Mouse (Mus musculus): ENCODE measurements around the gene Slc22a6. TPM values are rescaled to one million over a fixed set of nuclear protein-coding genes. Genes with fewer than 3 reads are reported as not detected.

Slc22a6 gene
- total and polyA plus RNA-seq, 3 experiments, result not detected

Other genes with a start within 250 kb of the Slc22a6 start
- under 1 TPM in 1 of 2 experiments, not detected in 1; 0.20 TPM for gene Slc22a30, start 212.9 kb upstream of the Slc22a6 start, total RNA-seq (2021)
- 0.04 TPM in 1 of 2 replicates, not detected in the other for gene Slc22a30, start 212.9 kb upstream of the Slc22a6 start, polyA plus RNA-seq (2012; rRNA removed)
- gene Slc22a8, start 26.8 kb upstream of the Slc22a6 start, total RNA-seq (2021), result under 1 TPM; 0.17 to 0.31 TPM
- 0.27 and 0.34 TPM in 2 replicates for gene Slc22a8, start 26.8 kb upstream of the Slc22a6 start, polyA plus RNA-seq (2012; rRNA removed)
- 1 to 10 TPM in 1 of 2 experiments, under 1 TPM in 1; 0.86 to 1.9 TPM for gene Chrm1, start 45.8 kb downstream of the Slc22a6 start, total RNA-seq (2021)
- 1.1 and 1.5 TPM in 2 replicates for gene Chrm1, start 45.8 kb downstream of the Slc22a6 start, polyA plus RNA-seq (2012; rRNA removed)
- 100 to 1,000 TPM; 202 to 548 TPM for gene Slc3a2, start 105.3 kb downstream of the Slc22a6 start, total RNA-seq (2021)
- gene Slc3a2, start 105.3 kb downstream of the Slc22a6 start, polyA plus RNA-seq (2012; rRNA removed), result 162 and 192 TPM in 2 replicates
- 10 to 100 TPM; 54.3 to 77.1 TPM for gene Wdr74, start 117.8 kb downstream of the Slc22a6 start, total RNA-seq (2021)
- 23.4 and 24.0 TPM in 2 replicates for gene Wdr74, start 117.8 kb downstream of the Slc22a6 start, polyA plus RNA-seq (2012; rRNA removed)
- under 1 TPM; 0.79 to 0.84 TPM for gene 1700092M07Rik, start 122.7 kb downstream of the Slc22a6 start, total RNA-seq (2021)
- not detected in 2 replicates for gene 1700092M07Rik, start 122.7 kb downstream of the Slc22a6 start, polyA plus RNA-seq (2012; rRNA removed)
- gene Stx5a, start 123.4 kb downstream of the Slc22a6 start, total RNA-seq (2021), result 10 to 100 TPM; 80.4 to 95.4 TPM
- gene Stx5a, start 123.4 kb downstream of the Slc22a6 start, polyA plus RNA-seq (2012; rRNA removed), result 67.1 and 73.5 TPM in 2 replicates
- 100 to 1,000 TPM; 102 to 165 TPM for gene Nxf1, start 139.0 kb downstream of the Slc22a6 start, total RNA-seq (2021)
- gene Nxf1, start 139.0 kb downstream of the Slc22a6 start, polyA plus RNA-seq (2012; rRNA removed), result 43.4 and 48.0 TPM in 2 replicates
- 100 to 1,000 TPM; 114 to 134 TPM for gene Tmem223, start 153.0 kb downstream of the Slc22a6 start, total RNA-seq (2021)
- gene Tmem223, start 153.0 kb downstream of the Slc22a6 start, polyA plus RNA-seq (2012; rRNA removed), result 352 and 381 TPM in 2 replicates
- gene Tmem179b, start 156.4 kb downstream of the Slc22a6 start, total RNA-seq (2021), result 10 to 100 TPM; 60.9 to 62.7 TPM
- gene Tmem179b, start 156.4 kb downstream of the Slc22a6 start, polyA plus RNA-seq (2012; rRNA removed), result 163 and 218 TPM in 2 replicates
- gene Taf6l, start 168.4 kb downstream of the Slc22a6 start, total RNA-seq (2021), result 10 to 100 TPM; 11.9 to 17.2 TPM
- gene Taf6l, start 168.4 kb downstream of the Slc22a6 start, polyA plus RNA-seq (2012; rRNA removed), result 22.4 and 25.1 TPM in 2 replicates
- gene Polr2g, start 180.5 kb downstream of the Slc22a6 start, total RNA-seq (2021), result 100 to 1,000 TPM in 1 of 2 experiments, 10 to 100 TPM in 1; 71.9 to 103 TPM
- gene Polr2g, start 180.5 kb downstream of the Slc22a6 start, polyA plus RNA-seq (2012; rRNA removed), result 24.0 and 25.9 TPM in 2 replicates
- gene Zbtb3, start 184.5 kb downstream of the Slc22a6 start, total RNA-seq (2021), result 1 to 10 TPM; 2.1 to 3.4 TPM
- gene Zbtb3, start 184.5 kb downstream of the Slc22a6 start, polyA plus RNA-seq (2012; rRNA removed), result 1.9 and 2.4 TPM in 2 replicates
- gene Ttc9c, start 201.3 kb downstream of the Slc22a6 start, total RNA-seq (2021), result 10 to 100 TPM; 28.8 to 39.3 TPM
- gene Ttc9c, start 201.3 kb downstream of the Slc22a6 start, polyA plus RNA-seq (2012; rRNA removed), result 5.4 and 7.0 TPM in 2 replicates
- gene Hnrnpul2, start 202.0 kb downstream of the Slc22a6 start, total RNA-seq (2021), result 10 to 100 TPM; 56.3 to 57.4 TPM
- 8.4 and 10.0 TPM in 2 replicates for gene Hnrnpul2, start 202.0 kb downstream of the Slc22a6 start, polyA plus RNA-seq (2012; rRNA removed)
- 10 to 100 TPM in 1 of 2 experiments, not detected in 1; 11.6 TPM for gene AC129217.1, start 211.7 kb downstream of the Slc22a6 start, total RNA-seq (2021)
- not detected in 2 replicates for gene AC129217.1, start 211.7 kb downstream of the Slc22a6 start, polyA plus RNA-seq (2012; rRNA removed)
- gene Bscl2, start 219.4 kb downstream of the Slc22a6 start, total RNA-seq (2021), result 100 to 1,000 TPM; 178 to 191 TPM
- gene Bscl2, start 219.4 kb downstream of the Slc22a6 start, polyA plus RNA-seq (2012; rRNA removed), result 373 and 386 TPM in 2 replicates
- 1 to 10 TPM; 5.7 to 7.0 TPM for gene Gng3, start 221.2 kb downstream of the Slc22a6 start, total RNA-seq (2021)
- gene Gng3, start 221.2 kb downstream of the Slc22a6 start, polyA plus RNA-seq (2012; rRNA removed), result 6.8 and 7.3 TPM in 2 replicates
- 1 to 10 TPM; 2.2 to 6.2 TPM for gene Lrrn4cl, start 232.7 kb downstream of the Slc22a6 start, total RNA-seq (2021)
- 1.2 and 1.3 TPM in 2 replicates for gene Lrrn4cl, start 232.7 kb downstream of the Slc22a6 start, polyA plus RNA-seq (2012; rRNA removed)